Mouse (Mus musculus) liver, embryonic 12.5 days (tissue): Measurements from ENCODE around the gene Magi1. TPM values are rescaled to one million over a fixed set of nuclear protein-coding genes. Genes with fewer than 3 reads are reported as not detected.
"Not testable (repeated sequence)": the region's sequence is repeated elsewhere in the genome, so short reads cannot be mapped to it uniquely, and the experiment has no call there.

Experiments used
- ATAC-seq: fragments of 200-750 bp; cut with Nextera tagmentation; 2 replicates; pipeline ENCODE4 v1.8.0; 2017; ENCODE audit warnings: moderate number of reproducible peaks, mild to moderate bottlenecking, moderate library complexity
- H3K27ac ChIP-seq: fragments of 300-500 bp; sonication (generic); 2 replicates; pipeline ENCODE4 v1.5.1; 2016; ENCODE audit warnings: mild to moderate bottlenecking
- H3K27me3 ChIP-seq: fragments of 300-500 bp; sonication (generic); replicated peaks from 2 replicates; pipeline ENCODE4 v1.6.1; 2016; ENCODE audit warnings: mild to moderate bottlenecking, moderate library complexity
- H3K36me3 ChIP-seq: fragments of 300-500 bp; sonication (generic); 2 replicates; pipeline ENCODE4 v1.6.1; 2016; ENCODE audit warnings: mild to moderate bottlenecking, moderate library complexity
- H3K4me1 ChIP-seq: fragments of 300-500 bp; sonication (generic); 2 replicates; pipeline ENCODE4 v1.6.1; 2016
- H3K4me2 ChIP-seq: fragments of 300-500 bp; sonication (generic); 2 replicates; pipeline ENCODE4 v1.6.1; 2016; ENCODE audit warnings: mild to moderate bottlenecking, moderate library complexity
- H3K4me3 ChIP-seq: fragments of 300-500 bp; sonication (generic); 2 replicates; pipeline ENCODE4 v1.5.1; 2016; ENCODE audit warnings: mild to moderate bottlenecking, moderate library complexity
- H3K9ac ChIP-seq: fragments of 300-500 bp; sonication (generic); 2 replicates; pipeline ENCODE4 v1.6.1; 2016; ENCODE audit warnings: mild to moderate bottlenecking, moderate library complexity
- H3K9me3 ChIP-seq: fragments of 300-500 bp; sonication (generic); replicated peaks from 2 replicates; pipeline ENCODE4 v1.6.1; 2016; ENCODE audit warnings: mild to moderate bottlenecking, moderate library complexity
- WGBS: fragments of 180-500 bp; shearing (Covaris S2); methylation state at CpG from one replicate; pipeline ENCODE4 v1.1.7; 2016; ENCODE audit not compliant: insufficient replicate concordance; 5-methylcytosine and 5-hydroxymethylcytosine counted together
- polyA plus RNA-seq: library from polyadenylated mRNA; unstranded; fragments of >200 nt; fragmentation: Nextera tagmentation; extraction: Ambion mirVana; gene quantifications from 2 replicates; pipeline ENCODE4 v1.2.1, GENCODE M21; 2016

The Magi1 gene
- polyA plus RNA-seq, 1 experiment from 2014 or later = 2.5 TPM

DNA sequence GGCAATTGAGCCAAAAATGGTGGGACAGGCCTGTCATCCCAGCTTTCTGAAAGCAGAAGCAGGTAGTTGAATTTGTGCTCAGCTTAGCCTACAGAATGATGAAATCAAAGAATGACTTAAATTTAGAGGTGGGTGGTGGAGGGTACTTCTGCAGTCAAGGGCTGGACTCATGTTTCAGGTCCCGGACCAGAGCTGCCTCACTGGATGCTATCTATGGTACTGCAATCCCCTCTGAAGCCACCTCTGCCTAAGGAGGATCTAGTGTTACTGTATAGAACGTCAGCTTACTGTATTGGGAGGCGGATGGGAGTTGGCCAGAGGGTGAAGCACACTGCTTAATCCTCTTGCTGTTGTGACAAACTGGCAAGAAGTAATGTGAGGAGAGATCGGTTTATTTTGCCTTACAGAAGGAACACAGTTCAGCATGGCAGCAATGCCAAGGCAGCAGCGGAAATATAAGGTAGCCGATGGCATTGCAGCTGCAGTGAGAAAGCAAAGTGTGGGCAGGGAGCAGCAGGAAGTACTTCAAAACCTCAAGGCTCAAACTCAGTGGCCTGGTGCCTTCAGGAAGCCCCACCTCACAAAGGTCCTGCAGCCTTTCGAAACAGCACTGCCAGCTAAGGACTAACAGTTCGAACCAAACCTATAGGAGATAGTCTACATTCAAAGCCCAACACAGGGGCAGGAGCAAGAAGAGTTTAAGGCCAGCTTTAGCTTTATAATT is 262.3 kb downstream of the Magi1 start:
- no peak overlapping the region for H3K4me2 ChIP-seq
- H3K9me3 ChIP-seq = no peaks in the 10 kb centered on the region
- WGBS = 34% methylated on average over 8 of the region's 8 CpGs
- peaks cover 6% of the 10 kb centered on the region; the same call in 1 of the 2 replicates for H3K27me3 ChIP-seq
- H3K4me1 ChIP-seq = peaks cover 12% of the 10 kb centered on the region; the same call in 1 of the 2 replicates
- no peak for ATAC-seq
- H3K27ac ChIP-seq = no peak overlapping the region
- no peak overlapping the region for H3K9ac ChIP-seq
- no peaks in the 10 kb centered on the region for H3K36me3 ChIP-seq
- H3K4me3 ChIP-seq = no peak overlapping the region

DNA sequence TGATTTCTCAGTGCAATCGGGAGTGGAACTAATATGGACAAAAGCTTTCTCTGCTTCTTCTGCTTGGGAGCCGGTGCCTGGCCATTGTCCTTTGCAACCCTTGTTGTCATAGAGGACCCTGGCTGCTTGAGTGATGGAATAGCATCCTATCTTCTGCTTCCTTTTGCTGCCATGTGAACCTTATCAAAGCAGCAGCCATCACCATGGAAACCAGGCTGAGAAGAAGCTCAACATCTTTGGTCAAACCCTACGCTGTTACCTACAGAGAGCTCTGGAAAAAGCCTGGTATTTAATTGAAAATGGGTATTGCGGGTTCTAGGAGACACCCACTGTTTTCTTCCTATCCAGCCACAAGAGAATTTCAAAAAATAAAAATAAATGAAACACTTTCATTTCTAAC is 263.2 kb downstream of the Magi1 start:
- no peaks in the 10 kb centered on the region for H3K36me3 ChIP-seq
- 71% methylated on average over 4 of the region's 4 CpGs for WGBS
- ATAC-seq = no peak
- H3K27me3 ChIP-seq = peaks cover 5% of the 10 kb centered on the region; the same call in 1 of the 2 replicates
- no peak overlapping the region for H3K27ac ChIP-seq
- no peak overlapping the region for H3K4me2 ChIP-seq
- H3K9ac ChIP-seq = no peak overlapping the region
- H3K4me3 ChIP-seq = no peak overlapping the region
- H3K4me1 ChIP-seq = peaks cover 12% of the 10 kb centered on the region; the same call in 1 of the 2 replicates
- no peaks in the 10 kb centered on the region for H3K9me3 ChIP-seq

DNA sequence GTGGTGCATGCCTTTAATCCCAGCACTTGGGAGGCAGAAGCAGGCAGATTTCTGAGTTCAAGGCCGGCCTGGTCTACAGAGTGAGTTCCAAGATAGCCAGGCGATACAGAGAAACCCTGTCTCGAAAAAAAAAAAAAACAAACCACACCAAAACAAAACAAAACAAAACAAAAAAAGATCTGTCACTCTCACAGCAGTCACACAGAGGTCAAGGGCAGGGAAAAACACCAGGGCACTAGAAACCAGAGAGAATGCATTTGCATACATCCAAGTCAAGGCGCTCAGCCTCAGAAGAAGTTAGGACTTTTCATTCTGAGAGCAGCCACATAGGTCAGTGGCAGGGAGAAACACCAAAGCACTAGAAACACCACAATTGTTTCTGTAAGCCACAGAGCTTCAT is 263.8 kb downstream of the Magi1 start:
- H3K9me3 ChIP-seq = no peaks in the 10 kb centered on the region
- H3K27me3 ChIP-seq = no peaks in the 10 kb centered on the region; the same call in 1 of the 2 replicates
- no peak overlapping the region for H3K4me3 ChIP-seq
- no peak overlapping the region for H3K27ac ChIP-seq
- H3K4me2 ChIP-seq = no peak overlapping the region
- H3K9ac ChIP-seq = no peak overlapping the region
- H3K4me1 ChIP-seq = peaks cover 12% of the 10 kb centered on the region; the same call in 1 of the 2 replicates
- no peaks in the 10 kb centered on the region for H3K36me3 ChIP-seq
- WGBS = 78% methylated on average over 4 of the region's 4 CpGs
- ATAC-seq = no peak

DNA sequence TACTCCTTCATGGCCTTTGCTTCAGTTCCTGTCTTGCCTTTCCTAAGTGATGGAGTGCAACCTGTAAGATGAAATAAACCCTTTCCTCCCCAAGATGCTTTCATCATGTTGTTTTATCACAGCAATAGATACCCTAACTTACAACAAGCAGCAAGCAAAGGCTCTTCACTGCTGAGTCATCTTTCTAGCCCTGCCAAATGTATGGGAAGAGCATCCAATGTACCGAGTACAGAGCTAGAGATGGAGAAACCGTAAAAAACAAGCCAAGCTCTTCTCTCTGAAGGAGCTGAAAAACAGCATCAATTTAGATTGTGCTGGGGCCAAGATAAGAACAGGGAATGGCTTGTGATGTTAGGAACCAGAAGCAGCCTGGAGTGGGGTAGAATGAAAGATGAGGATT is 270.0 kb downstream of the Magi1 start:
- WGBS = 59% methylated on average over 2 of the region's 2 CpGs
- H3K36me3 ChIP-seq = no peaks in the 10 kb centered on the region
- H3K4me2 ChIP-seq = no peak overlapping the region
- H3K27ac ChIP-seq = no peak overlapping the region
- no peaks in the 10 kb centered on the region for H3K27me3 ChIP-seq
- H3K4me1 ChIP-seq = no peaks in the 10 kb centered on the region
- H3K4me3 ChIP-seq = no peak overlapping the region
- ATAC-seq = no peak
- H3K9ac ChIP-seq = no peak overlapping the region
- no peaks in the 10 kb centered on the region for H3K9me3 ChIP-seq

DNA sequence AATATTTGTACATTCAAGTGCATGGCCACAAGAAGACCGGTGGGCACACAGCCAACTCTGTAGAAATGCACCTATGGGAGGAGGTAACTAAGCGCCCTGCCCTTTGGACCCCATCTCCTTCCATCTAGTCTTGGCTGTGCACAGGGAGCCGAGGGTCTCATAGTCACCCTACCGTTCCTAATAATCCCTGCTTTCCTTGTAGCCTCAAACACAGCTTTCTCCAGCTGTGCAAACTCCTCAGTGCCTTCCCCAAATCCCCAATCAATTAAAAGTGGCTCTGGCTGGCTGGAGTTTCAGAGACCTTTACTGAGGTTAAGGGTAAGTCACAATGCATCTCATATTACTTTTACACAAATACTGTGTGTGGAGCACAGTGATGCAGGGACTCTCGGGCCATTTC is 271.8 kb downstream of the Magi1 start:
- no peak for ATAC-seq
- H3K27me3 ChIP-seq = no peaks in the 10 kb centered on the region
- 68% methylated on average over 5 of the region's 5 CpGs for WGBS

GRCm38 (mm10) chr6:94011521-94011920 is 272.2 kb downstream of the Magi1 start:
- no peak overlapping the region for H3K27ac ChIP-seq
- no peak overlapping the region for H3K4me2 ChIP-seq
- no peaks in the 10 kb centered on the region for H3K36me3 ChIP-seq
- no peak overlapping the region for H3K9ac ChIP-seq
- no peak for ATAC-seq
- WGBS = 61% methylated on average over 6 of the region's 6 CpGs
- H3K4me1 ChIP-seq = no peaks in the 10 kb centered on the region
- H3K4me3 ChIP-seq = no peak overlapping the region
- H3K27me3 ChIP-seq = no peaks in the 10 kb centered on the region
- no peaks in the 10 kb centered on the region for H3K9me3 ChIP-seq

More for the DNA sequence above, 271.8 kb downstream of the Magi1 start:
- Histone ChIP-seq H3K9ac (no peak overlapping the region), H3K4me3 (no peak overlapping the region), H3K36me3 (no peaks in the 10 kb centered on the region), H3K4me2 (no peak overlapping the region), H3K27ac (no peak overlapping the region), H3K9me3 (no peaks in the 10 kb centered on the region), H3K4me1 (no peaks in the 10 kb centered on the region)

DNA sequence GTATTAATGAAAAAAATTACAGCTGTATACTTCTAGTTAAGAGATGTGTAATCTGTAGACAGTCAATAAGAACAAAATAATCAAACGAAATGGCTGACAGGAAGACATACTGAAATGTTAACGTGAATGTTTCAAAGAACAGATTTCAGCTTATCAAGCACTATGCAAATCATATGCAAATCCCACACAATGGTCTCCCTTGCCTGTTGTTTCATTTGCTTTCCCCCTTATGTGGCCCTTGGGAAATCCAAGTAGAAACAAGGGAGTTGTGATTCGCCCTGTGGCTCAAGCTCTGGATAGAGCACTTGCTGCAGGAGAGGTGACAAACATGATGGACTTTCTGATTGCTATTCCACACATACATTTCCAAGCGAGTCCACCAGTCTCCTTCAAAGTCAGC is 275.1 kb downstream of the Magi1 start:
- Histone ChIP-seq H3K9ac (no peak overlapping the region), H3K4me2 (no peak overlapping the region), H3K27me3 (no peaks in the 10 kb centered on the region), H3K4me3 (no peak overlapping the region), H3K4me1 (no peaks in the 10 kb centered on the region), H3K36me3 (no peaks in the 10 kb centered on the region), H3K9me3 (no peaks in the 10 kb centered on the region), H3K27ac (no peak overlapping the region)
- WGBS = 46% methylated on average over 4 of the region's 4 CpGs
- no peak for ATAC-seq

DNA sequence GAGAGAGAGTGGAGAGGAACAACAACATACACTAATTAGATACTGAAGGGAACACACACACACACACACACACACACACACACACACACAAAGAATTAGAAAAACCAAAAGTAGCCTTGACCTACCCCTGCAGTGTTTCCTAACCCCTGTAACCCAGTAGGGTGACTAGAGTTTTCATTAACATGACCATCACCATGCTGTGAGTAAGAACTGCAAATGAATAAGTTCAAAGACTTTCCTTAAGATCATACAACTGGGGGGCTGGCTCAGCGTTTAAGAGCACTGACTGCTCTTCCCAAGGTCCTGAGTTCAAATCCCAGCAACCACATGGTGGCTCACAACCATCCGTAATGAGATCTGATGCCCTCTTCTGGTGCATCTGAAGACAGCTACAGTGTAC is 280.1 kb downstream of the Magi1 start:
- ATAC-seq, H3K36me3 ChIP-seq, H3K9ac ChIP-seq, H3K4me2 ChIP-seq, H3K4me3 ChIP-seq, H3K27ac ChIP-seq, H3K4me1 ChIP-seq, H3K9me3 ChIP-seq, H3K27me3 ChIP-seq: not testable (repeated sequence)
- 55% methylated on average over 2 of the region's 2 CpGs for WGBS

DNA sequence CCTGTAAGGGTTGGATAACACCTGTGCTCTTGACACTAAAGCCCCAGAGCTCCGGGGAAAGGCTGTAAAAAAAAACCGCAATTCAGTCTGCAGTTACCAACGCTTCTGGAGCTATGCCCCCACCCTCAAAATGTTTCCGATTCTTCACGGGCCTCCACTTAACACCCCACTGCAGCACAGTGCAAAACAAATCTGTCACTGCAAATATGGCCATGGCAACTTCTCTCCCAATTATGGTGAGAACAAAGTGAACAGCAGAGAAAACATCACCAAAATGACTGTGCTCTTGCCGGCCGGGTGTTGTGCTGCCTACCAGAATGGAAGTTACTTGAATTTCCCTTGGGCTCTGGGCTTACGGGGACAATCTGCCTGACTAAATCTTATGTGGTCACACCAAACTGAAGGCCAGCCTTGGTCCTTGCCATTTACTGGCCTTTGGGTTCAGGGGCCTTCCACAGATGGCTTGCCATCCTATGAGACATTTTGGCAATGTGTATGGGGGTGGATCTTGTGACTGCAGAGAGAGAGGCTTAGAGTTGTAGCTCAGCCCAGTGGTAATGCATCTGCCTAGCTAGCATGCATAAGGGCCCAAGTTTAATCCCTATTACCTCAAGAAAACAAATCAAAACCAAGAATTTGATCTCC is 286.8 kb downstream of the Magi1 start:
- no peak overlapping the region for H3K4me3 ChIP-seq
- H3K9ac ChIP-seq = no peak overlapping the region
- no peak overlapping the region for H3K27ac ChIP-seq
- H3K4me1 ChIP-seq = no peaks in the 10 kb centered on the region
- no peaks in the 10 kb centered on the region for H3K9me3 ChIP-seq
- H3K27me3 ChIP-seq = no peaks in the 10 kb centered on the region
- H3K4me2 ChIP-seq = no peak overlapping the region
- ATAC-seq = no peak
- H3K36me3 ChIP-seq = no peaks in the 10 kb centered on the region
- WGBS = 75% methylated on average over 8 of the region's 8 CpGs

GRCm38 (mm10) chr6:93987561-93987960 is 296.2 kb downstream of the Magi1 start:
- Histone ChIP-seq H3K9me3 (no peaks in the 10 kb centered on the region), H3K27me3 (no peaks in the 10 kb centered on the region), H3K4me2 (no peak overlapping the region), H3K4me3 (no peak overlapping the region), H3K9ac (no peak overlapping the region), H3K4me1 (no peaks in the 10 kb centered on the region), H3K36me3 (no peaks in the 10 kb centered on the region), H3K27ac (no peak overlapping the region)
- 20% methylated on average over 3 of the region's 3 CpGs for WGBS
- ATAC-seq = no peak

DNA sequence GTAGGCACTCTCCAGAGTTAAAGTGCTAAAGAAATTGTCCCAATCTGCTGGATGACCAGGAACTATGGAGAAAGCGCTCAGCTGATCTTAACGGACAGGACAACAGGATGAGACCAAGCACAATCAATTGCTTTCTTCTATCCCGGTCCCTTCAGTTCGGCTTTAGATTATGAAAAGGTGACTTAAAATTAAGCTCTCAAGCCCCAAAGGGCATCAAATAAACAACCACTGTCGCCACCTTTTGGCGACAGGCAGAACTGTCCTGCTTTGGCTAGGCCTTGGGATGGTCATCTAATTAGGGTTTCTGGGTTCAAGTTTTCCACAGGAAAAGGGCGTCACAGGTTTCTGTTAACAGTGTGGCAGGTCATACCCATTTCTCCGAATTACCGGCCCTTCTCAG is 298.6 kb downstream of the Magi1 start:
- Histone ChIP-seq H3K4me2 (no peak overlapping the region), H3K4me1 (0 out of 2 replicates have a peak, but pooled peaks cover 3% of the 10 kb centered on the region), H3K27ac (no peak overlapping the region), H3K36me3 (no peaks in the 10 kb centered on the region), H3K27me3 (no peaks in the 10 kb centered on the region), H3K4me3 (no peak overlapping the region), H3K9ac (no peak overlapping the region), H3K9me3 (no peaks in the 10 kb centered on the region)
- ATAC-seq = no peak
- 48% methylated on average over 9 of the region's 9 CpGs for WGBS

DNA sequence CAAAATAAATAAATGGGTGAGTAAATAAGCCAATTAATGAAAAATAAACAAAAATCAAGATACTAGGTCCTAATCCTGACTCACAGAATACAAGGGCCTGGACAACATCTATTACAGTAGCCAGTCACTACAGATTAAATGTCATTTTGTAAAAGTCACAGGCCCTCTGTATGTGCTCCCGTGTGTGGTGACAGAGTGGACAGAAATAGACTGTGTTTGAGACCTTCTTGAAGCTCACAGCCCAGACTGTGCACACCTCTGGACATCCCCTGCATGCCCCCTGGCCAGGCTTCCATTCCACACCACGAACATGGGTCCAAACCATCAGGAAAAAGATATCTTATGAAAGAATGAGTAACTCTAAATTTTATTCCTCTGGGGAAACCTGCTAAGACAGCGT is 300.2 kb downstream of the Magi1 start:
- no peak overlapping the region for H3K4me3 ChIP-seq

More for the DNA sequence above, 300.2 kb downstream of the Magi1 start:
- H3K9me3 ChIP-seq = no peaks in the 10 kb centered on the region
- no peaks in the 10 kb centered on the region for H3K27me3 ChIP-seq
- H3K9ac ChIP-seq = no peak overlapping the region
- 0 out of 2 replicates have a peak, but pooled peaks cover 3% of the 10 kb centered on the region for H3K4me1 ChIP-seq
- no peaks in the 10 kb centered on the region for H3K36me3 ChIP-seq
- H3K27ac ChIP-seq = no peak overlapping the region
- no peak for ATAC-seq
- H3K4me2 ChIP-seq = no peak overlapping the region
- 60% methylated on average over 3 of the region's 3 CpGs for WGBS
